Mouse (Mus musculus) urinary bladder, postnatal 36 days (tissue): ENCODE measurements around the gene AI413582.

ENCODE experiments used
- DNase-seq, 2 experiments: peaks; one replicate each; pipeline ENCODE4 v3.0.0; 2022; ENCODE audit warnings: low spot score in 2 of 2, mixed read lengths in 1 of 2

Gene AI413582

DNA sequence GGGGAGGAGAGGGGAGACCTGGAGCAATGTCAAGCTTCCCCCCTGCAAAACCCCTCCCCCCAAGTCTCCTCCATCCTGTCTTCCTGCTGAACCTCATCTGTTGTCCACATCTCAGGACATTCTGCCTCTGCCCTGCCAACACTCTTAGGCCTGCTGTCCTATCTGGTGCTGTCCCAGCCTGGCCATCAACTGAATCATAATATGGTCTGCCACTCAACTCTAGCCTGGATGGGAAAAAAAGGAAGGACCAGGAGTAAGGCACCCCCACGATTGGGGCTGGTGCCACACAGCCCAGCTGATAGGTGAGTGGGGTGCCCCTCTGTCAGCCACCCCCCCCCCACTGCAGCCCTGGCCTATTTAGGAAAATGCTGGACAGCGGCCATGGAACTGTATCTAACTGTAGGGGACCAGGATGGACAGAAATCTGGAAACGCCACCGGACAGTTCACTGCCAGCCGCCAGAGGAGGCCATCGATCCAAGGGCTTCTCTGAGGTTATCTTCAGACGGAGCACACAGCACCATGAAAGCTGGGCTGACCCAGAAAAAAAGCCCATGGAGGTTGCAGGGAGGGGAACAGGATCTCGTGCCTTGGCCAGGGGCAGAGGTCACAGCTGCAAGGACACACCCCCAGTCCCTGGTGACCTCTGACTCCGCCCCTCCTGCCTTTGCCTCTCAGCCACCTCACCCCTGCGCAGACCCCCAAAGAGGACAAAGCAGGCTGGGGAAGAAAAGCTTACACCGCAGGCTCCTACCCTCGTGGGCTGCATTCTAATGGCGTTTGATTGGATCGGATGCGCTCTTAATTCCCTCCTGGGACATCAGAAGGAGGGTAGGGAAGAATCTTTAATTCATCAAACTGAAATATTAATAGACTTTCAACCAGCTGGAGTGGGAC, 46.6 kb downstream of the AI413582 start:
- DNase-seq = no peak

DNA sequence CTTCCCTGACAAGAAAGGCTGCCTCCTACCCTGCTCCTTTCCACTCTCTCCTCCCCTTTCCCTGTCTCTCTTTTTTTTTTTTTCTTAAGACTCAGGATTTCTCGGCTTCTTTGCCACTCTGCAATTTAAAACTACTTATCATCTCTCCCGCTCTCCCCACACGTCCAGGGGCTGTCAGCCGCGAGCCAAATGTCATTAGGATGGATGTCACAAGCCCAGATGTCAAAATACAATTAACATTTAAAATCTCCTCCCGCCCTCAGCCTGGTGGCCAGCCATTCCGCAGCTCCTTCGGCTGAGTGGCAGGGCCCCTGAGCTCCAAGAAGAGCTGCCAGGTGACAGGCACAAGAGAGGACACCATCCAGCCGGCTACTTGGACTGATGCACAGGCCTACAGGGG, 47.3 kb downstream of the AI413582 start:
- DNase-seq = no peak

DNA sequence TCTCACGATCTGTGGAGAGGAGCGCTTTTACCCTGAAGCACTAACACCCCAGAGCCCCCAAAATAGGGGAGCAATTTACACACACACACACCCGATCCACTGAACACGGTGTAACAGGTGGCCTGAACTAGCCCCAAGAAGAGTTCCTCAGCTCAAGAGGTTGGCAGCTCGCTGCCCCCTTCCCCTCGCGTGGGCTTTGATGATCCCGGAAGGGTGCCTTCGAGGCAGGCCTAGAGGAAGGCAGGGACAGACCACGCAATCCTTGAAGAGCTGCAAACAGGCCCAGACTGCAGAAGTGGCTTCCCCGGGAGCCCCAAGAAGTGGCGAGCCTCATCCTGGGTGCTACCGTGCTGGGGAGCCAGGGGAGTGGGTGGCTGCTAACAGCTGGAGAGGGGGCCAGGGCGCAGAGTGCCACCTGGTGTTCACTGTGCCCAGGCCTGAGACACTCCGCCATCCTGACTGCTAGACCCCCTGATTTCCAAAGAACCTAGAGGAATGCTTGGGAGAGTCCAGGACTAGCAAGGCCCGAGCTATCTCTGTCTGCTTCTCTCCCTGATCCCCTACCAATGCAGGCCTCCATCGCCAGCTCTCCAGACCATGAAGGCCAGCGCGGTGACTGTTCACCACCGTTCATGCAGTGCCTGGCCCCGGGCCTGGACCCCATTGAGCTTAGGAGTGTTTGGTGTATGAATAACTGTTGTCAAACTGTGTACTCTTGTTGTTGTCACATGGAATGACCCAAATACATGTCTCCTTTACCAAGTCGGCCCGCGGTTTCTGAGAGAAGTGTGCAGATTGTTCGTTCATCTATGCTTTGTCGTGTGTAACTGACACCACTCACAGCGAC, 51.4 kb downstream of the AI413582 start:
- no peak for DNase-seq
